Mouse (Mus musculus) forebrain, embryonic 13.5 days (tissue): ENCODE measurements around the gene Nek7. TPM values are rescaled to one million over a fixed set of nuclear protein-coding genes. Genes with fewer than 3 reads are reported as not detected.
A peak's percentile ranks its signal among the peaks of the same experiment; 100 is the strongest.

Source experiments
- ATAC-seq: fragments of 200-750 bp; cut with Nextera tagmentation; 2 replicates; pipeline ENCODE4 v1.8.0; 2017
- H3K27ac ChIP-seq: fragments of 300-500 bp; sonication (generic); 2 replicates; pipeline ENCODE4 v1.5.1; 2015; ENCODE audit warnings: inconsistent platforms, mild to moderate bottlenecking, moderate library complexity
- H3K27me3 ChIP-seq: fragments of 300-500 bp; sonication (generic); 2 replicates; pipeline ENCODE4 v1.6.1; 2015; ENCODE audit warnings: mild to moderate bottlenecking, inconsistent platforms
- H3K36me3 ChIP-seq: fragments of 300-500 bp; sonication (generic); 2 replicates; pipeline ENCODE4 v1.6.1; 2015; ENCODE audit warnings: mild to moderate bottlenecking, inconsistent platforms; ENCODE audit not compliant: poor library complexity, severe bottlenecking
- H3K4me1 ChIP-seq: fragments of 300-500 bp; sonication (generic); 2 replicates; pipeline ENCODE4 v1.6.1; 2015; ENCODE audit warnings: inconsistent platforms
- H3K4me2 ChIP-seq: fragments of 300-500 bp; sonication (generic); 2 replicates; pipeline ENCODE4 v1.6.1; 2015; ENCODE audit warnings: inconsistent platforms, mild to moderate bottlenecking, moderate library complexity
- H3K4me3 ChIP-seq: fragments of 300-500 bp; sonication (generic); 2 replicates; pipeline ENCODE4 v1.5.1; 2015; ENCODE audit warnings: mild to moderate bottlenecking, inconsistent platforms
- H3K9ac ChIP-seq: fragments of 300-500 bp; sonication (generic); 2 replicates; pipeline ENCODE4 v1.6.1; 2015; ENCODE audit warnings: mild to moderate bottlenecking, inconsistent platforms
- H3K9me3 ChIP-seq: fragments of 300-500 bp; sonication (generic); replicated peaks from 2 replicates; pipeline ENCODE4 v1.6.1; 2016; ENCODE audit warnings: inconsistent platforms
- WGBS: fragments of 180-500 bp; shearing (Covaris S2); methylation state at CpG from one replicate; pipeline ENCODE4 v1.1.7; 2015; 5-methylcytosine and 5-hydroxymethylcytosine counted together
- polyA plus RNA-seq: library from polyadenylated mRNA; unstranded; fragments of >200 nt; fragmentation: Nextera tagmentation; extraction: Ambion mirVana; gene quantifications from 2 replicates; pipeline ENCODE4 v1.2.1, GENCODE M21; 2015

The Nek7 gene
- polyA plus RNA-seq, 1 experiment from 2014 or later, result 20.6 TPM

DNA sequence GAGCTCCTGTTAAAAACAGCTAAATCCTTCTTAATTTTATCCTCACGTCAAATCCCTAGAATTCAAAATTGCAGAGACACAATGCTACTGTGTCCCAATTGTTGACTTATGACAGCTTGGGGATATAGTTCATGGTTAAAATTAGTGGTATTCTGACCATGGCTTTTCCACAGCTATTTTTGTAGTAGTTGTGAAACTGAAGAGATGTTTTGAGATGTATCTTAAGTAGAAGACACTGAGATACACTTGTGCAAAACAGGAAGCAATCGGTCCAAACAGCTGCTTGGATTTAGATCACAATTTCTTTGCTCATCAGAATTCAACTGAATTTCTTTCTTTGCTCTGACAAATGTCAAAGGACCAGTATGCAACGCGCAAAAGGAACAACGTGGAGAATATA, 2.9 kb upstream of the Nek7 start:
- peaks cover 19% of the 10 kb centered on the region for H3K4me1 ChIP-seq
- WGBS, result 89% methylated on average over 5 of the region's 5 CpGs
- H3K27me3 ChIP-seq, result no peaks in the 10 kb centered on the region
- no peak overlapping the region for H3K4me2 ChIP-seq
- H3K9ac ChIP-seq, result no peak overlapping the region
- no peak for ATAC-seq
- no peaks in the 10 kb centered on the region for H3K36me3 ChIP-seq
- no peaks in the 10 kb centered on the region for H3K9me3 ChIP-seq
- H3K4me3 ChIP-seq, result no peak overlapping the region
- no peak overlapping the region for H3K27ac ChIP-seq

DNA sequence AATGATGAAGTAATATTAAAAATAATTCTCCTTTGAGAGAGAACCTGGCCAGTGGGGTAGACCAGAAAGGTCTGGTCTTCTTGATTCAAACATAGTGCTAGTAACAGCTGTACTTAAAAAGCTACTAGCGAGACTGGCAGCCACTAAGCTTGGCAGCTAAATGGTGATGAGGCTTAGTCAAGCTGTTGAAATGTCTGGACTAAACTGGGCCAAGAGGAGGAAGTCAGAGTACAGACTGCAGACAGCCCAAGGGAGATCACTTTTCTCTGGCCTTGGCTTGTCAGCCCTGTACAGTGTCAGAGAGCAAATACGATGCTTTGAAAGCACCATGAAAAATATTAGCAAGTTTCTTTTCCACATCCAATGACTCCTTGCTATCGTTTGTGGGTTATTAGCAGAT, 2.5 kb upstream of the Nek7 start:
- no peak for ATAC-seq
- WGBS, result 88% methylated on average over 3 of the region's 3 CpGs
- Histone ChIP-seq H3K4me3 (no peak overlapping the region), H3K27ac (no peak overlapping the region), H3K36me3 (no peaks in the 10 kb centered on the region), H3K4me2 (no peak overlapping the region), H3K9ac (no peak overlapping the region), H3K9me3 (no peaks in the 10 kb centered on the region), H3K4me1 (peaks cover 23% of the 10 kb centered on the region), H3K27me3 (no peaks in the 10 kb centered on the region)

DNA sequence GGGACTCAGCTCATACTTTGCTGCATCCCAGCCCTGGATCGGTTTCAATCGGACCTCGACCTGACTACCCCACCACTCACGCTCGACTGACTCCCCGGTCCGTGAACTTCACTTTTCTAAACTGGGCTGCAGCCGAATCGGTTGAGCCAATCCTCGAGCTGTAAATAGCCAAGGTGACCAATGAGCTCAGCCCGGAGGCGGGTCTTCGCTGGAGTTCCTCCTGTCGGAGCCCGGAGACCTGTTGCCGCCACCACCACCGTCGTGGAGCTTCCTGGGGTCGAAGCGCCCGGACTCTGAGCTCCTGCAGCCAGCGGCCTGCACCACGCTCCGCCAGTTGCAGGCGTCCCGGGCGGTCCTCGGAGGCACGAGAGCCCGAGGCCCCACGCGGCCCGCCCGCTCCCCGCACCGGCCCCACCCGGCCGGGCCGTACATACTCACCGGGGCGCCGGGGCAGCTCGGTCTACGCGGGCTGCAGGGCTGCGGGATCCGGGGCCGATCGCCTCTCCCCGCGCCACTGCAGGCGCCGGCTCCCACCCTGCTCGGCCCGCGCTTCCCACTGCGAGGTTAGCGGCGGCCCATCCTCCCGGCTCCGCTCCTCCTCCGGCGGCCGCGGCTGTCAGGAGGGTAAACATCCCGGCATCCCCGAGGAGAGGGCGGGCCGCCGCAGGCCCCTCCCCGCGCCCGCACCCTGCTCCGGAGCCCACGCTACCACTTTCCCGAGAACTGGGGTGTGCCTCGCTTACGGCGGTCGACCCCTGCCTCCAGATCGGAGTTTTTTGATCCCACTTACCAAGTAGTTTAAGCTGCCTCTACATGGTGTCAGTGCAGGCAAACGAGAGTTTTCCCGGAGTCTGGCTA, 598 bp downstream of the Nek7 start:
- peak overlapping the region; percentile 91 for H3K27ac ChIP-seq
- no peaks in the 10 kb centered on the region for H3K27me3 ChIP-seq
- peak overlapping the region; percentile 80 for H3K4me2 ChIP-seq
- no peaks in the 10 kb centered on the region for H3K36me3 ChIP-seq
- peak overlapping the region; percentile 73 for H3K9ac ChIP-seq
- ATAC-seq, result peak; percentile 97
- WGBS, result under 1% methylated on average over 81 of the region's 83 CpGs
- peak overlapping the region; percentile 77 for H3K4me3 ChIP-seq
- peaks cover 26% of the 10 kb centered on the region for H3K4me1 ChIP-seq
- no peaks in the 10 kb centered on the region for H3K9me3 ChIP-seq

DNA sequence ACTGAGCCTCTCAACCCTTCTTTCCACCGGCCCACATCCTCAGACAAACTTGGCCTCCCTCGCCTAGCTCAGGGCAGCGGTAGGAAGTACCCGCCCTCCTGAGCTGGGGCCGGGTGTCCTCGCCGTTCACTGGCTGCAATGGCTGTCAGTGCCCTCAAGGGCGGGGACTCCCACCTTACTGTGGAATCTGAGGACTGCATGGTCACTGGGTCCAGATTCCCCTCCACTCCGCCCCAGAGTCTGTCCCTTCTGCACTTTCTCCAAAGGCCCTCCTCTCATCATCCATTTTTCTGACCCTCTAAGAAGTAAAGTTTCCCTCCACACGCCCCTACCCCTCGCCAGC, 2.0 kb downstream of the Nek7 start:
- Histone ChIP-seq H3K36me3 (no peaks in the 10 kb centered on the region), H3K4me3 (peak overlapping the region; percentile 77), H3K27ac (peak overlapping the region; percentile 1; the same call in 1 of the 2 replicates), H3K9me3 (no peaks in the 10 kb centered on the region), H3K27me3 (no peaks in the 10 kb centered on the region), H3K4me1 (peaks cover 26% of the 10 kb centered on the region), H3K9ac (peak overlapping the region; percentile 58), H3K4me2 (peak overlapping the region; percentile 80)
- peak; percentile 84 for ATAC-seq
- 1% methylated on average over 11 of the region's 11 CpGs for WGBS

DNA sequence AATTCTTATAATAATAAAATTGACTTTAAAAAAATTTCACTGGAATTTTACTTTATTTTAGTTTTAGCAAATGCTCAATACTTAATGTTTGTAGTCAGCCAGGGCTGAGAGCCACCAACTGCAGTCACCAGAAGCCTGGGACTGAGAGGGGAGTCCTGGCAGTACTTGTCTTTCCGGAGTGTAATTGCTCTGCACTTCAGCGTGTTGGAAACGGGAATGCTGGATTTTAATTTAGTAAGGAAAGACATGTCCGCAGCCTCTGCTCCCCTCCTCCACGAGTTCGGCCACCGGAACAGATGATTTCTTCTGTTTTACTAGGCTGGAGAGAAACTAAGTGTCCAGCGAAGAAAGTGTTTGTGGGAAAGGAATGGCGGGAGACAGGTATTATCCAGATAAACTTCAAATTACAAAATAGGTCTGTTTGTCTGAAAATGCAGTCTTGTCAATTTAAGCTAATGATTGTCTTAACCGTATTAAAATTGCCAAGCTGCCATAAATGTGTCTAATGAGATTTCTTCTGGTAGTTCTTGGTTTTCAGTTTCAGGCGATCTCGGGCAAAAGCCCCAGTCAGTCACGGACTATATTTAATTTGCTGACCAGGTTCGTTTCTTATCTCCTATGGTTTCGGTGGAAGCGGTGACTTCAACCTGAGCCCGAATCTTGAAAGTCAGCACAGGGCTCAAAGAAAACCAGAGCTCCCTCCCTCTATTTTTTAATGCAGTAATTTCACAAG, 2.5 kb downstream of the Nek7 start:
- H3K9ac ChIP-seq, result peak overlapping the region; percentile 58
- no peak overlapping the region; the same call in 1 of the 2 replicates for H3K27ac ChIP-seq
- no peaks in the 10 kb centered on the region for H3K36me3 ChIP-seq
- H3K4me2 ChIP-seq, result peak overlapping the region; percentile 80
- 16% methylated on average over 17 of the region's 17 CpGs for WGBS
- peak overlapping the region; percentile 77 for H3K4me3 ChIP-seq
- no peak for ATAC-seq
- no peaks in the 10 kb centered on the region for H3K27me3 ChIP-seq
- H3K4me1 ChIP-seq, result peaks cover 26% of the 10 kb centered on the region
- no peaks in the 10 kb centered on the region for H3K9me3 ChIP-seq

DNA sequence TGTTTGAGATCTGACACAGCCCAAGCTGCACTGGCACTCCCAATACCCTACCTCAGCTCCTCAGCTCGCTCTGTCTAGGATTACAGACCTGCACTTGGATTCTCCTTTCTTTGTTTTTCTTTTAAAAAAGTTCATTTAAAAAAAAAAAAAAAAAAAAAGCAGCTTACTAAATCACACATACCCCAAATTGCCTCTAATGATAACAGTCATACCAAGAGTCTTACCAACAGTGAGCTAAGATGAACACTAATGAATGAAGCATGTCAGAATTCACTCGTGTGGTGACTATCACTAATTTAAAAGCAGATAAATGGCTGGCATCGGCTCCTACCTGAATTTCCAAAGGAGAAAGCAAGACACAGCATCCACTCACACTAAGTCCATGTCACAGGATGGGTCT, 4.6 kb downstream of the Nek7 start:
- Histone ChIP-seq H3K4me1 (peaks cover 24% of the 10 kb centered on the region), H3K4me2 (no peak overlapping the region), H3K27ac (no peak overlapping the region), H3K9me3 (no peaks in the 10 kb centered on the region), H3K36me3 (no peaks in the 10 kb centered on the region), H3K27me3 (no peaks in the 10 kb centered on the region), H3K4me3 (no peak overlapping the region), H3K9ac (no peak overlapping the region)
- WGBS, result 66% methylated on average over 3 of the region's 3 CpGs
- no peak for ATAC-seq

DNA sequence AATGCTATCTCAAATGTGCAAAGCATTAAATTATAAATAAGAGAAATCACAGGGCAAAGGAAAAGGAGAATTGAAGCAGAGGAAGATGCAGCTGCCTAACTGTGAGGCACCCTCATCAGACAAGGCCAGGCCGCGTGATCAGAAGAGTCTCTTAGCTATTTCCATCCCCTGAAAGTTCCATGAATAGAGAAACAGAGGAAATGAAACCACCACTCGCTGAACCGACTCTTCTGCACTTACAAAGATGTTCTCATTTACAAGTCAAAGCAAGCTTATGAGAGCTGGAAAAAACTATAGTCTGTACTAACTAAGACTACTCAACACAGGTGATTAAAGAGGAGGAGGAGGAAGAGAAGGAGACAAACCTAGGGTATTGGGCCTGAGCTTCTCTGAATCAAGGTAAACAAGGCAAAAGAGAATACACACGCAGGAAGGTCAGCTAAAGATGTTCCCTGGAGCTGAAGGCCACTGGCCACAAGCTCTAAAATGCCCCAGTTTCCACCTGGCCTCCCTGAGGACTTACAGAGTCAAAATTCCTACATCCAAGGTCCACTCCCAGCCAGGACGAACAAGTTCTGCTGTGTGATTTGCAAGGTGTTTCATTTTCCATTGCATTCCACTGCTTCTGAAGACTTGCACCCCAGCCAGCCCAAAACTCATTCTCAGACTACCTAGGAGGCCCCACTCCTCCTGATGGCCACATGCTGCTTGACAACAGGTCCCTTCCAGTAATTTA, 5.2 kb downstream of the Nek7 start:
- H3K27me3 ChIP-seq, result no peaks in the 10 kb centered on the region
- no peaks in the 10 kb centered on the region for H3K36me3 ChIP-seq
- H3K4me3 ChIP-seq, result no peak overlapping the region
- no peak overlapping the region for H3K27ac ChIP-seq
- 61% methylated on average over 6 of the region's 6 CpGs for WGBS
- no peak overlapping the region for H3K4me2 ChIP-seq
- H3K9me3 ChIP-seq, result no peaks in the 10 kb centered on the region
- H3K4me1 ChIP-seq, result peaks cover 18% of the 10 kb centered on the region; the same call in 1 of the 2 replicates
- no peak for ATAC-seq
- H3K9ac ChIP-seq, result no peak overlapping the region

DNA sequence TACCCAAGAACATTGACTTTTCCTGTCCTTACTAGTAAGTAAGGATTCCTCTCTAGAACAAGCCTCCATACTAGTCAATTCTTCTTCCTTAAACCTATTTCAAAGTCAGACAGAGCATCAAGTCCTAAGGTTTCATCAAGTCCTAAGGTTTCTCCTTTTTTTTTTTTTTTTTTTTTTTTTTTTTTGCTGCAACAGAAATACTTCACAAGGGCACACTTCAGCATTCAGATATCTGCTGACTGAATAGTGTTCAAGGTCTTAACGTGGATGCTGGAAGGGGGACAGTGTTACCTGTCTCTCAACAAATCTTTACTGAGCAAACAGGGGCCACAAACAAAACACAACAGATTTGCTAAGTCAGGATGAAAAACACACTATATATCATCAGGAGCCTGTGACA, 7.8 kb downstream of the Nek7 start:
- no peak overlapping the region for H3K4me2 ChIP-seq
- H3K9ac ChIP-seq, result no peak overlapping the region
- H3K4me1 ChIP-seq, result peaks cover under 1% of the 10 kb centered on the region; the same call in 1 of the 2 replicates
- H3K4me3 ChIP-seq, result no peak overlapping the region
- no peak overlapping the region for H3K27ac ChIP-seq
- whole genome bisulfite sequencing, result 93% methylated on average over 1 of the region's 1 CpGs
- H3K9me3 ChIP-seq, result no peaks in the 10 kb centered on the region
- no peak for ATAC-seq
- H3K36me3 ChIP-seq, result no peaks in the 10 kb centered on the region
- H3K27me3 ChIP-seq, result no peaks in the 10 kb centered on the region

DNA sequence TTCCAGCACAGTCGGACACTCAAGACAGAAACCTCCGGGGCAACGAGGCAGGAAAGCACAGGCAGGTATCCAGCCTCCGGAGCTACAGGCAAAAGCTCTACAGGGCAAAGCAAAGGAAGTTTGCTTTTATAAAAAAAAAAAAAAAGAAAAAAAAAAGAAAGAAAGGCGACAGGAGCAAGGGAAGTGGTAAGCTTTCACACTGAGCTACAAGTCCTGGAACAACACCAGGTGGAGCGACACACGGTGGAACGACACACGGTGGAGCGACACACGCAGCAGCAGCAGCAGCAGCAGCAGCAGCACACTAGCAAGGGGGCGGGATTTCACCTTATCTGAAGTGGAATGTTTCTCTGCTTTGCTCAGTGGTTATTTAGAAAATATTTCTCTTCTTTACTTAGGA, 10.8 kb downstream of the Nek7 start:
- Histone ChIP-seq H3K4me1 (no peaks in the 10 kb centered on the region), H3K9me3 (no peaks in the 10 kb centered on the region), H3K27ac (no peak overlapping the region), H3K36me3 (no peaks in the 10 kb centered on the region), H3K4me3 (no peak overlapping the region), H3K4me2 (no peak overlapping the region), H3K27me3 (no peaks in the 10 kb centered on the region), H3K9ac (no peak overlapping the region)
- ATAC-seq, result no peak
- 88% methylated on average over 12 of the region's 12 CpGs for WGBS

DNA sequence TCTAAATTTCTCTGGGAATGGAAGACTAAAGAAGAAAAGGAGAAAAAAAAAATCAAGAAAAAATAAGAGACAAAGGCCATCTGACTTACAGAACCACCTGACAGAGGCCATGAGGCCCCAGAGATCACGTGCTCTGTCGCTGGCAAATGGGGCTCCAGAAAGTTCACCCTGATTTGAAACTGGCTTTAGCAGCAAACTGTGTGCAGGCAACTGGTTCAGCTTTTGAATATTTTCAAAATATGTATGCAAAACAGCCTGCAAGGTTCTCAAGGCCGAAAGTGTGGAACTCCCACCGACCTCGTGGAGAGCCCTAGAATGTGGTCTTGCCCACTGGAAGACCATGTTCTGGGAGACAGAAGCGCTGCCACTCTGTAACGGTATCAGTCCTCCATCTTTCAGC, 11.6 kb downstream of the Nek7 start:
- WGBS, result 95% methylated on average over 7 of the region's 7 CpGs
- Histone ChIP-seq H3K4me3 (no peak overlapping the region), H3K27me3 (no peaks in the 10 kb centered on the region), H3K4me1 (no peaks in the 10 kb centered on the region), H3K36me3 (no peaks in the 10 kb centered on the region), H3K9me3 (no peaks in the 10 kb centered on the region), H3K4me2 (no peak overlapping the region), H3K9ac (no peak overlapping the region), H3K27ac (no peak overlapping the region)
- ATAC-seq, result no peak

DNA sequence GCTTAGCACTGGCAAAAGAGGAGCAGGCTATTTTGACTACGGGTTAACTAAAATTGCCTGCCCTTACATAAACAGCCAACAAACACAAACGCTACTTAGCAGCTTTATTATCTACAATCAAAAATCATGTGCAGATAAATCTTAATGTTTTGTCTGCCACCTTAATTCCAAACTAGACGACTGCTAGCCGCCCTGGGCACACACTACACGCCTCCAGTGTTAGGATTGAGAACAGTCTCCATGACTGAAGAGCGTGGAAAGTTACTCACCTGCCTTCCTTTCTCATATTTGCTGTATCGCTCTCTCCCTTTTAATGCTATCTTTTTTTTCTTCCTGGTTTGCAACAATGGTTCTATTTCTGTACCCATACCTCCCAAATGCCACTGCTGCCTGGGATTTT, 12.1 kb downstream of the Nek7 start:
- Histone ChIP-seq H3K9me3 (no peaks in the 10 kb centered on the region), H3K4me3 (no peak overlapping the region), H3K4me1 (no peaks in the 10 kb centered on the region), H3K4me2 (no peak overlapping the region), H3K27me3 (no peaks in the 10 kb centered on the region), H3K36me3 (no peaks in the 10 kb centered on the region), H3K27ac (no peak overlapping the region), H3K9ac (no peak overlapping the region)
- no peak for ATAC-seq
- WGBS, result 95% methylated on average over 7 of the region's 7 CpGs

DNA sequence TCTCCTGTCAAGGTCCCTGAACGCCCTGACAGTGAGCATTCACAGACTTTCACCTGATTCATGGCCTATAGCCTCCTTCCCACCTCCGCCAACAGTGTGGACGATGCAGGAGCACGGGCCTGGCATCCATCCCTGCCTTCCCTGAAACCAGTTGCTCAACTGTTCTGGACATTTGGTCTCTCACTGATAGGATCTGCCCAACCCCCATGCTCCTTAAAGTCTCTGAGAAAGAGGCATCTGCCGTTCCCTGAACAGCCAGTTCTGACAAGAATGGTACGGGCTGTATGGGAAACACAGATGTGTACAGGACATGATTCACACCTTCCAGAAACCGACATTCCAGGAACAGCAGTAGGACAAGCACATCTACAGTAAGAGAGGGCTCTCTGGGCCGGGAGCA, 13.2 kb downstream of the Nek7 start:
- H3K36me3 ChIP-seq, result no peaks in the 10 kb centered on the region
- H3K27me3 ChIP-seq, result no peaks in the 10 kb centered on the region
- no peak overlapping the region for H3K4me3 ChIP-seq
- no peak overlapping the region for H3K9ac ChIP-seq
- ATAC-seq, result no peak
- WGBS, result 88% methylated on average over 8 of the region's 8 CpGs
- no peaks in the 10 kb centered on the region for H3K4me1 ChIP-seq
- no peak overlapping the region for H3K27ac ChIP-seq
- H3K9me3 ChIP-seq, result no peaks in the 10 kb centered on the region
- no peak overlapping the region for H3K4me2 ChIP-seq
